Mouse (Mus musculus) midbrain, postnatal 0 days (tissue): ENCODE measurements around the gene Polr1d. TPM values are rescaled to one million over a fixed set of nuclear protein-coding genes. Genes with fewer than 3 reads are reported as not detected.

Experiments
- ATAC-seq: fragments of 200-750 bp; cut with Nextera tagmentation; 2 replicates; pipeline ENCODE4 v1.8.0; 2017; ENCODE audit warnings: moderate number of reproducible peaks, mild to moderate bottlenecking, moderate TSS enrichment, moderate library complexity; ENCODE audit not compliant: low FRiP score
- DNase-seq: peaks from one replicate; pipeline ENCODE4 v3.0.0-alpha.2; 2015; ENCODE audit warnings: low spot score
- H3K27ac ChIP-seq: fragments of 300-500 bp; sonication (generic); 2 replicates; pipeline ENCODE4 v1.5.1; 2014; ENCODE audit warnings: low read depth, mild to moderate bottlenecking, low read length, mixed read lengths
- H3K27me3 ChIP-seq: fragments of 300-500 bp; sonication (generic); 2 replicates; pipeline ENCODE4 v1.6.1; 2014; ENCODE audit warnings: low read length, control low read depth, mixed read lengths; ENCODE audit not compliant: insufficient read depth
- H3K36me3 ChIP-seq: fragments of 300-500 bp; sonication (generic); 2 replicates; pipeline ENCODE4 v1.6.1; 2014; ENCODE audit warnings: low read length, control low read depth, mixed read lengths; ENCODE audit not compliant: insufficient read depth
- H3K4me1 ChIP-seq: fragments of 300-500 bp; sonication (generic); 2 replicates; pipeline ENCODE4 v1.6.1; 2014; ENCODE audit warnings: mild to moderate bottlenecking, control low read depth, antibody characterized with exemption, low read length, mixed read lengths; ENCODE audit not compliant: insufficient read depth
- H3K4me2 ChIP-seq: fragments of 300-500 bp; sonication (generic); 2 replicates; pipeline ENCODE4 v1.6.1; 2014; ENCODE audit warnings: low read depth, mild to moderate bottlenecking, low read length, mixed read lengths; ENCODE audit not compliant: poor library complexity, severe bottlenecking
- H3K4me3 ChIP-seq: fragments of 300-500 bp; sonication (generic); 2 replicates; pipeline ENCODE4 v1.5.1; 2014; ENCODE audit warnings: low read depth, mild to moderate bottlenecking, low read length, moderate library complexity
- H3K9ac ChIP-seq: fragments of 300-500 bp; sonication (generic); replicated peaks from 2 replicates; pipeline ENCODE4 v1.6.1; 2014; ENCODE audit warnings: mild to moderate bottlenecking, low read length, moderate library complexity, mixed read lengths; ENCODE audit not compliant: poor library complexity, severe bottlenecking
- H3K9me3 ChIP-seq: fragments of 300-500 bp; sonication (generic); 2 replicates; pipeline ENCODE4 v1.6.1; 2016; ENCODE audit warnings: low read length, control low read depth
- CTCF ChIP-seq: IDR thresholded peaks from 2 replicates; pipeline ENCODE4 v1.5.1; 2016; ENCODE audit warnings: antibody characterized with exemption, mild to moderate bottlenecking
- WGBS: fragments of 180-500 bp; shearing (Covaris S2); extraction: QIAGEN DNeasy Blood & Tissue Kit; methylation state at CpG from one replicate; pipeline ENCODE4 v1.1.7; 2014; 5-methylcytosine and 5-hydroxymethylcytosine counted together
- polyA plus RNA-seq: library from polyadenylated mRNA; unstranded; fragments of >200 nt; fragmentation: Nextera tagmentation; extraction: Ambion mirVana; gene quantifications from 2 replicates; pipeline ENCODE4 v1.2.1, GENCODE M21; 2015
- total RNA-seq: library from RNA; depleted of rRNA; stranded (reverse); fragments of >200 nt; gene quantifications from 2 replicates; pipeline ENCODE4 v1.2.3, GENCODE M21; 2014

Gene Polr1d
- total and polyA plus RNA-seq, 2 experiments from 2014 or later = 60.1 to 89.4 TPM

- Histone ChIP-seq H3K27ac (no peak overlapping the region), H3K36me3 (peaks cover 6% of the 10 kb centered on the region), H3K9ac (no peak overlapping the region), H3K9me3 (no peaks in the 10 kb centered on the region), H3K4me2 (no peak overlapping the region), H3K4me3 (no peak overlapping the region), H3K27me3 (no peaks in the 10 kb centered on the region), H3K4me1 (no peaks in the 10 kb centered on the region)
- ATAC-seq (no peak), DNase-seq (no peak)
- 17% methylated on average over 6 of the region's 6 CpGs for WGBS
- no peak for TF ChIP-seq CTCF
These were observed 40.2 kb downstream of the Polr1d start for GRCm38 (mm10) chr5:147117027-147117426.

GRCm38 (mm10) chr5:147121146-147121545, 44.3 kb downstream of the Polr1d start:
- no peak for ATAC-seq
- no peaks in the 10 kb centered on the region for H3K9me3 ChIP-seq
- H3K4me1 ChIP-seq = no peaks in the 10 kb centered on the region
- H3K4me2 ChIP-seq = no peak overlapping the region
- 91% methylated on average over 4 of the region's 4 CpGs for WGBS
- H3K9ac ChIP-seq = no peak overlapping the region
- no peaks in the 10 kb centered on the region for H3K36me3 ChIP-seq
- H3K4me3 ChIP-seq = no peak overlapping the region
- H3K27me3 ChIP-seq = no peaks in the 10 kb centered on the region
- DNase-seq = no peak
- peak; percentile 44; the same call in 1 of the 2 replicates for TF ChIP-seq CTCF
- H3K27ac ChIP-seq = no peak overlapping the region

GRCm38 (mm10) chr5:147124794-147125193, 47.9 kb downstream of the Polr1d start:
- ATAC-seq (no peak), DNase-seq (no peak)
- no peak overlapping the region for H3K4me3 ChIP-seq
- no peaks in the 10 kb centered on the region for H3K27me3 ChIP-seq
- no peaks in the 10 kb centered on the region for H3K36me3 ChIP-seq
- WGBS = 41% methylated on average over 9 of the region's 9 CpGs
- TF ChIP-seq CTCF = no peak
- H3K4me1 ChIP-seq = no peaks in the 10 kb centered on the region
- no peak overlapping the region for H3K27ac ChIP-seq
- no peak overlapping the region for H3K9ac ChIP-seq
- H3K9me3 ChIP-seq = no peaks in the 10 kb centered on the region
- no peak overlapping the region for H3K4me2 ChIP-seq

- H3K9me3 ChIP-seq = no peaks in the 10 kb centered on the region
- ATAC-seq = no peak
- no peak for TF ChIP-seq CTCF
- H3K9ac ChIP-seq = no peak overlapping the region
- no peaks in the 10 kb centered on the region for H3K4me1 ChIP-seq
- no peak overlapping the region for H3K27ac ChIP-seq
- no peak overlapping the region for H3K4me2 ChIP-seq
- H3K27me3 ChIP-seq = no peaks in the 10 kb centered on the region
- no peaks in the 10 kb centered on the region for H3K36me3 ChIP-seq
- H3K4me3 ChIP-seq = no peak overlapping the region
- WGBS = 88% methylated on average over 13 of the region's 13 CpGs
- DNase-seq = no peak
These were observed 48.8 kb downstream of the Polr1d start for GRCm38 (mm10) chr5:147125542-147126185.

- Histone ChIP-seq H3K27me3 (no peaks in the 10 kb centered on the region), H3K27ac (no peak overlapping the region), H3K9me3 (no peaks in the 10 kb centered on the region), H3K4me3 (no peak overlapping the region), H3K9ac (no peak overlapping the region), H3K4me1 (no peaks in the 10 kb centered on the region), H3K36me3 (no peaks in the 10 kb centered on the region), H3K4me2 (no peak overlapping the region)
- no peak for DNase-seq
- 90% methylated on average over 4 of the region's 4 CpGs for WGBS
- no peak for ATAC-seq
- TF ChIP-seq CTCF = no peak
These were observed 51.0 kb downstream of the Polr1d start for GRCm38 (mm10) chr5:147127860-147128259.

- no peak for TF ChIP-seq CTCF
- Histone ChIP-seq H3K27ac (no peak overlapping the region), H3K4me1 (no peaks in the 10 kb centered on the region), H3K27me3 (no peaks in the 10 kb centered on the region), H3K9me3 (no peaks in the 10 kb centered on the region), H3K4me2 (no peak overlapping the region), H3K4me3 (no peak overlapping the region), H3K9ac (no peak overlapping the region), H3K36me3 (no peaks in the 10 kb centered on the region)
- DNase-seq (no peak), ATAC-seq (no peak)
- WGBS = 69% methylated on average over 2 of the region's 2 CpGs
These were observed 52.6 kb downstream of the Polr1d start for GRCm38 (mm10) chr5:147129484-147129883.
